Mouse (Mus musculus) small intestine, adult 2 months (tissue): ENCODE results near the gene Cpn2. TPM values are rescaled to one million over a fixed set of nuclear protein-coding genes. Genes with fewer than 3 reads are reported as not detected.

Experiments used
- H3K27ac ChIP-seq: fragments of 200-500 bp; 2 replicates; pipeline ENCODE4 v1.5.1; 2012; ENCODE audit warnings: low read depth, low read length, control low read depth, inconsistent platforms; ENCODE audit not compliant: insufficient read depth
- H3K27me3 ChIP-seq: fragments of 200-500 bp; 2 replicates; pipeline ENCODE4 v1.6.1; 2012; ENCODE audit warnings: mild to moderate bottlenecking, moderate library complexity, low read length, inconsistent platforms; ENCODE audit not compliant: control insufficient read depth, insufficient read depth
- H3K36me3 ChIP-seq: fragments of 200-500 bp; 2 replicates; pipeline ENCODE4 v1.6.1; 2012; ENCODE audit warnings: mild to moderate bottlenecking, low read length, control low read depth, inconsistent platforms; ENCODE audit not compliant: control insufficient read depth, insufficient read depth
- H3K4me1 ChIP-seq: fragments of 200-500 bp; 2 replicates; pipeline ENCODE4 v1.6.1; 2012; ENCODE audit warnings: low read length, inconsistent platforms, mixed read lengths; ENCODE audit not compliant: control insufficient read depth, insufficient read depth, insufficient read length
- H3K4me3 ChIP-seq: fragments of 200-500 bp; 2 replicates; pipeline ENCODE4 v1.5.1; 2012; ENCODE audit warnings: low read depth, mild to moderate bottlenecking, control low read depth, inconsistent platforms, low read length, moderate library complexity
- CTCF ChIP-seq: fragments of 200-500 bp; IDR thresholded peaks from 2 replicates; pipeline ENCODE4 v1.5.1; 2012; ENCODE audit warnings: low read depth, mild to moderate bottlenecking, control low read depth, inconsistent platforms, low read length, moderate library complexity, mixed read lengths; ENCODE audit not compliant: insufficient replicate concordance, insufficient read length; ENCODE audit errors: extremely low read depth
- POLR2A ChIP-seq: fragments of 200-500 bp; IDR thresholded peaks from 2 replicates; pipeline ENCODE4 v1.6.1; 2012; ENCODE audit warnings: low read depth, mild to moderate bottlenecking, control low read depth, inconsistent platforms, low read length, moderate library complexity
- WGBS: fragments of 180-500 bp; shearing (Covaris S2); methylation state at CpG from one replicate; pipeline ENCODE4 v1.1.7; 2018; 5-methylcytosine and 5-hydroxymethylcytosine counted together
- polyA plus RNA-seq: library from polyadenylated mRNA; depleted of rRNA; stranded (reverse); fragments of >200 nt; gene quantifications from 2 replicates; pipeline ENCODE4 v1.2.3, GENCODE M21; 2012

The Cpn2 gene
- polyA plus RNA-seq, 1 experiment = 0.06 TPM

DNA sequence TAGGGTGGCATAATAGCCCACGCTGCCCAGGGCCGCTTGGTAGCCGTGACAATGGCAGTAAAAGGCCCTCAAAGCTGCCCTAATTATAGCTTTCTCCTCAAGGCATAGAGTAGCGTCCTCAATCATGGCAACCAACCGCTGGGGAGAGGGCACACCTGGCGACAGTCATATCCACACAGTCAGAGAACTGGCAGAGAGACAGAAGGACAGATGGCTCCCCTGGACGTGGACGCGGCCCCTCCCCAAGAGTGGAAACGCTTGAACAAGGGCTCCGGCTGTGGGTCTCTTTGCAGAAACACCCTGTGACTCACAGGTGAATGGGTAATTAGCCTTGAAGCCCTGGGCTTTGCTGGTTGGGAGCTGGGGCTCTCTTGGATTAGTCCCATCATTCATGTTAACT is 11.1 kb upstream of the Cpn2 start:
- Histone ChIP-seq H3K4me1 (peaks cover 5% of the 10 kb centered on the region; the same call in 1 of the 2 replicates), H3K27ac (no peak overlapping the region), H3K27me3 (peaks cover 7% of the 10 kb centered on the region), H3K4me3 (no peak overlapping the region), H3K36me3 (no peaks in the 10 kb centered on the region)
- TF ChIP-seq CTCF = no peak
- WGBS = 62% methylated on average over 11 of the region's 11 CpGs

DNA sequence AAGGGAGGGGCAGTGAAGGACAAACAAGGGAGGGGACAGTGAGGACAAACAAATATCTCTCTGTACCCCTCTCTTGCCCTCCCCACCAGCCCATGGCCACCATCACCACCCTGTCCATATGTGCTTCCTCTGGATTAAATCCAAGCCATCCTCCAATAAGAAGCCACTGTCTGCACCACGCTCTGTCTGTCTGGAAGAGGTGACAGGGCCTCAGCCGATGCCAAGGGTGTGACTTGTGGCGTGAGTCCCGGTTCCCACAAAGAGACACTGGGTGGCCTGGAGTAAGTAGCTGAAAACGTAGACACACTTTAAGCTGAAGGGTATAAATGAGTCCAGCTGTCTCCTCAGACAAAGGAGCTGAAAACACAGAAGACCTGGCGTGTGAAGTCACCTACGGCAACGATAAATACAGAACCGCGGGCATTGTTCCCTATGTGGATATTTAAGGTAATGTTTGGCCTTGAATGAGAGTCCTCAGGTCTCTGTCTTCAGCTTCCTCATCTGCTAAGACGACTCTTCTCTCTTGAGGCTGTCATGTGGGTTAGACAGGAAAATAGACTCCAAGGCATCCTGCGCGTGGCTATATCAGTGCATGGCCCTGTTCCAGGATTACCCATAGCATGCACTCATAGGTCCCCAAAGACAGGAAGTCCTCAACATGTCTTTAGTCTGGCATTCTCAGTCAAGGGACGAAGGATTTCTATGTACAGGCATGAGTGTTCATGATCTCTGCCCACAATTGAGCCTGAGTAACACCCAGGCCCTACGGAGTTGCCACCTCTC is 8.4 kb upstream of the Cpn2 start:
- TF ChIP-seq CTCF (no peak), POLR2A (no peak)
- Histone ChIP-seq H3K27ac (no peak overlapping the region), H3K36me3 (no peaks in the 10 kb centered on the region), H3K27me3 (no peaks in the 10 kb centered on the region; the same call in 1 of the 2 replicates), H3K4me1 (no peaks in the 10 kb centered on the region), H3K4me3 (no peak overlapping the region)
- 74% methylated on average over 15 of the region's 15 CpGs for WGBS

- Histone ChIP-seq H3K27me3 (no peaks in the 10 kb centered on the region), H3K36me3 (no peaks in the 10 kb centered on the region), H3K27ac (no peak overlapping the region), H3K4me3 (no peak overlapping the region), H3K4me1 (no peaks in the 10 kb centered on the region)
- 91% methylated on average over 8 of the region's 8 CpGs for WGBS
- TF ChIP-seq CTCF = no peak
- TF ChIP-seq POLR2A = no peak
These were observed 5.8 kb upstream of the Cpn2 start for GRCm38 (mm10) chr16:30273065-30273464.

- no peaks in the 10 kb centered on the region for H3K27me3 ChIP-seq
- no peak overlapping the region for H3K27ac ChIP-seq
- no peak overlapping the region for H3K4me3 ChIP-seq
- no peaks in the 10 kb centered on the region for H3K4me1 ChIP-seq
- H3K36me3 ChIP-seq = no peaks in the 10 kb centered on the region
- WGBS = 54% methylated on average over 6 of the region's 6 CpGs
- no peak for TF ChIP-seq CTCF
- no peak for TF ChIP-seq POLR2A
These were observed 4.8 kb upstream of the Cpn2 start for GRCm38 (mm10) chr16:30271941-30272595.

GRCm38 (mm10) chr16:30271223-30271761 is 4.0 kb upstream of the Cpn2 start:
- Histone ChIP-seq H3K27ac (no peak overlapping the region), H3K27me3 (no peaks in the 10 kb centered on the region), H3K4me1 (no peaks in the 10 kb centered on the region), H3K4me3 (no peak overlapping the region), H3K36me3 (no peaks in the 10 kb centered on the region)
- no peak for TF ChIP-seq POLR2A
- TF ChIP-seq CTCF = no peak
- WGBS = 65% methylated on average over 8 of the region's 8 CpGs

DNA sequence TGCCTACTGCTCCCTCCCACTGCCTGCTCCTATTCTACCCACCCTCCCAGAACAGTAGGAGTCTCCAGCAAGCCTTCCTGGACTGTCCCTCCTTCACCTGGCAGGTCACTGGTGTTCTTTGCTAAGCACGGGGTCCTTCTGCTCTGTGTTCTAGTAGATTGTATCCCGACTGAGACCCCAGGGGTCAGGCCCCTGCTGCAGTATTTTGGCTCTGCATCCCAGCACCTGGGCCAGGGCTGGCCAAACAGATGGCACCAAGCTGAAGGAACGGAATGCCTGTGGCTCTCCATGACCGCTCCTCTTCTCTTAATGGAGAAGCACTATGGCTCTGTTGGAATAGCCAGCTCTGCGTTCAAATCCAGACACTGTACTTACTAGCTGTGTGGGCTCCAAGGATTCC is 738 bp downstream of the Cpn2 start:
- WGBS = 92% methylated on average over 5 of the region's 5 CpGs
- H3K4me3 ChIP-seq = no peak overlapping the region

GRCm38 (mm10) chr16:30265611-30266010 is 1.7 kb downstream of the Cpn2 start:
- no peak overlapping the region for H3K27ac ChIP-seq
- 63% methylated on average over 4 of the region's 4 CpGs for WGBS
- H3K36me3 ChIP-seq = no peaks in the 10 kb centered on the region

More for the DNA sequence above, 738 bp downstream of the Cpn2 start:
- H3K36me3 ChIP-seq = no peaks in the 10 kb centered on the region
- H3K27ac ChIP-seq = no peak overlapping the region
- H3K4me1 ChIP-seq = no peaks in the 10 kb centered on the region
- TF ChIP-seq CTCF = no peak
- no peak for TF ChIP-seq POLR2A
- H3K27me3 ChIP-seq = no peaks in the 10 kb centered on the region

More at GRCm38 (mm10) chr16:30265611-30266010, 1.7 kb downstream of the Cpn2 start:
- TF ChIP-seq CTCF (no peak), POLR2A (no peak)
- Histone ChIP-seq H3K27me3 (no peaks in the 10 kb centered on the region), H3K4me1 (no peaks in the 10 kb centered on the region), H3K4me3 (no peak overlapping the region)
